Mouse (Mus musculus) spleen, adult 2 months (tissue): ENCODE measurements around the gene Sorbs2.

Experiments used
- CTCF ChIP-seq: fragments of 200-500 bp; IDR thresholded peaks from 2 replicates; pipeline ENCODE4 v1.5.1; 2011; ENCODE audit warnings: mild to moderate bottlenecking, inconsistent platforms; ENCODE audit not compliant: insufficient read depth, insufficient read length, insufficient replicate concordance; ENCODE audit errors: extremely low read depth
- POLR2A ChIP-seq: fragments of 200-500 bp; IDR thresholded peaks from 2 replicates; pipeline ENCODE4 v1.6.1; 2011; ENCODE audit warnings: low read depth, low read length, inconsistent platforms

- no peak for TF ChIP-seq CTCF
- no peak for TF ChIP-seq POLR2A
Observed at GRCm38 (mm10) chr8:45596591-45596990, 89.0 kb downstream of the Sorbs2 start.
